Mouse (Mus musculus): Measurements from ENCODE around the gene Tpcn1. TPM values are rescaled to one million over a fixed set of nuclear protein-coding genes. Genes with fewer than 3 reads are reported as not detected.
A peak's percentile ranks its signal among the peaks of the same experiment; 100 is the strongest.

Gene Tpcn1
- polyA plus RNA-seq, 1 experiment from 2014 or later = 15.1 TPM

DNA sequence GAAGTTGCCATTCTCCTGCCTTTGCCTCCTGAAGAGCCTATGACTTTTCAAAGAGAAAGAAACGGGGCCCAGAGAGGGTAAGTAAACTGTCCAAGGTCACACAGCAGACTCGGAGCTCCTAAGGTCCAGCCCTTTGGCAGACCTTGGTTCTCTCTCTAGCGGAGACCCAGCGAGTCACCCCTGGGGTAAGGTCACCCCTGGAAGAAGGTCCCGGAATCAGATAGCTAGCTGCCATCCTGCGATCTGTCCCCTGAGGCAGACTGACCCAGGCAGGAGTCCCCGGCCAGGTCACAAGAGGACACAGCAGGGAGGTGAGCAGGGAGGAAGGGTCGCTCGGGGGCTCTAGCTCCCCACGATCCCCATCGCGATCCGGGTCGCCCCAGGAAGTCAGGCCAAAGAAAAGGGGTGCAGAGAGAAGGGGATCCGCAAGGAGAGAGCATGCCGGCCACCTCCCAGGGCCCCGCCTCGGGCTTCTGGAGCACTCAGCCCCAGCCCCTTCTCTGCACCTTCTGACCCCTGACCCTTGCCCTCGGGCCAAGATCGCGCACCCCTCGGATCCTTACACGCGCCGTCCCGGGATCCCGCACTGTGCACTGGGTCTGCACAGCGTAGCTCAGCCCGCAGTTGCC, 419 bp downstream of the Tpcn1 start:
- Histone ChIP-seq H3K9me3 (0 out of 2 replicates have a peak, but pooled peaks cover 3% of the 10 kb centered on the region), H3K4me2 (peak overlapping the region; percentile 92), H3K4me1 (peaks cover 28% of the 10 kb centered on the region), H3K4me3 (replicated peaks) (peak overlapping the region; percentile 77), H3K9ac (peak overlapping the region; percentile 80), H3K27ac (0 out of 2 replicates have a peak overlapping the region, but pooled peaks have one; percentile 58), H3K27me3 (peaks cover 6% of the 10 kb centered on the region; the same call in 1 of the 2 replicates), H3K36me3 (replicated peaks) (peaks cover 7% of the 10 kb centered on the region)
- WGBS = 3% methylated on average over 28 of the region's 29 CpGs
- no peak for ATAC-seq (ENCODE audit: low FRiP score)

GRCm38 (mm10) chr5:120587616-120587926, 902 bp downstream of the Tpcn1 start:
- Histone ChIP-seq H3K4me2 (peak overlapping the region; percentile 92), H3K4me1 (peaks cover 28% of the 10 kb centered on the region), H3K36me3 (replicated peaks) (peaks cover 11% of the 10 kb centered on the region), H3K4me3 (replicated peaks) (peak overlapping the region; percentile 77), H3K9me3 (0 out of 2 replicates have a peak, but pooled peaks cover 3% of the 10 kb centered on the region), H3K27ac (no peak overlapping the region), H3K9ac (peak overlapping the region; percentile 80; the same call in 1 of the 2 replicates), H3K27me3 (peaks cover 6% of the 10 kb centered on the region; the same call in 1 of the 2 replicates)
- WGBS = 44% methylated on average over 9 of the region's 9 CpGs
- ATAC-seq (ENCODE audit: low FRiP score) = no peak

GRCm38 (mm10) chr5:120586741-120587615, 1.5 kb downstream of the Tpcn1 start:
- H3K4me1 ChIP-seq = peaks cover 28% of the 10 kb centered on the region
- 0 out of 2 replicates have a peak, but pooled peaks cover 3% of the 10 kb centered on the region for H3K9me3 ChIP-seq
- ATAC-seq (ENCODE audit: low FRiP score) = no peak
- peak overlapping the region; percentile 38; the same call in 1 of the 2 replicates for H3K9ac ChIP-seq
- peaks cover 11% of the 10 kb centered on the region for H3K36me3 ChIP-seq (replicated peaks)
- H3K27ac ChIP-seq = 0 out of 2 replicates have a peak overlapping the region, but pooled peaks have one; percentile 25
- peaks cover 6% of the 10 kb centered on the region; the same call in 1 of the 2 replicates for H3K27me3 ChIP-seq
- H3K4me3 ChIP-seq (replicated peaks) = peak overlapping the region; percentile 77
- WGBS = 14% methylated on average over 17 of the region's 17 CpGs
- peak overlapping the region; percentile 92 for H3K4me2 ChIP-seq

DNA sequence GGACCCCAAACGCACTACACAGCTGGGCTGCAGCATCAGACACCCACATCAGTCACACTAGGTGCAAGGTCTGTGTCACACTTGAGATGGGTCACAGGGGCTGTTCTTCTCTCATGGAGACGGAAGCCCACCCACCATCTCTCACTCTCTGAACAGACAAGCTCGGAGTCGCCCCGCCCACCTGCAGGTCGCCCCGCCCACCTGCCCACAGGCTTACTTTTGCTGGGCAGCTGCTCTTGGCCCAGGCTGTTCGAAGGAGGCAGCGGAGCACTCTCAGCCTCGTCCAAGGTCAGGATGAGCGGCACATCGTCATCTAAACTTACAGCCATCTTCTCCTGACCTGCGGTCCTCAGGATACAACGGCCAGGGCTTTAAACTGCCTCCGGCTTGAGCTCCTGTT, 3.5 kb downstream of the Tpcn1 start:
- H3K4me1 ChIP-seq = peaks cover 31% of the 10 kb centered on the region
- WGBS = 40% methylated on average over 15 of the region's 15 CpGs
- peaks cover 6% of the 10 kb centered on the region; the same call in 1 of the 2 replicates for H3K27me3 ChIP-seq
- no peaks in the 10 kb centered on the region for H3K9me3 ChIP-seq
- peaks cover 18% of the 10 kb centered on the region for H3K36me3 ChIP-seq (replicated peaks)
- no peak overlapping the region for H3K4me3 ChIP-seq (replicated peaks)
- H3K27ac ChIP-seq = no peak overlapping the region
- H3K4me2 ChIP-seq = no peak overlapping the region
- no peak for ATAC-seq (ENCODE audit: low FRiP score)
- no peak overlapping the region for H3K9ac ChIP-seq

DNA sequence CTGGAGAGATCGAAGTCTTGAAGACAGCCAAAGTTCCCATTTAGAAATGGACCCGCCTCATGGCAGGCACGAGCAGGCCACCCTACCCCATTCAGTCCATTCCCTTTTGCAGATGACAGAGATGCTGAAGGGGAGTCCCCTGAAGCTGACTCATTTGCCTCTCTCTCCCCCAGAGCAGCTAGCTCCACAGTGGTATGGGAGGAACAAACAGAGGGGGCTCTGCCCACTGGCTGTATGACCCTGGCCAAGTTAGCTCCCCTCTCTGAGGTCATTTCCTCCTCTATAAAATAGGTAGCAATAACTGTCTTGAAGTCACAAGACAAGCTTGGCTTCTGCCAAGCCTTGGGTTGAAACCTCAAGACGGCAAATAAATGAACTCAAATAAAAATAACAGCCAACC, 5.0 kb downstream of the Tpcn1 start:
- Histone ChIP-seq H3K4me2 (no peak overlapping the region), H3K27ac (no peak overlapping the region), H3K27me3 (peaks cover 6% of the 10 kb centered on the region; the same call in 1 of the 2 replicates), H3K4me1 (peaks cover 41% of the 10 kb centered on the region), H3K9me3 (no peaks in the 10 kb centered on the region), H3K9ac (no peak overlapping the region), H3K36me3 (replicated peaks) (peaks cover 18% of the 10 kb centered on the region), H3K4me3 (replicated peaks) (no peak overlapping the region)
- ATAC-seq (ENCODE audit: low FRiP score) = no peak
- WGBS = 94% methylated on average over 4 of the region's 4 CpGs

- peaks cover 18% of the 10 kb centered on the region for H3K36me3 ChIP-seq (replicated peaks)
- 90% methylated on average over 9 of the region's 9 CpGs for WGBS
- peaks cover 37% of the 10 kb centered on the region for H3K4me1 ChIP-seq
- H3K27ac ChIP-seq = no peak overlapping the region
- H3K9me3 ChIP-seq = no peaks in the 10 kb centered on the region
- H3K27me3 ChIP-seq = no peaks in the 10 kb centered on the region
- H3K4me2 ChIP-seq = no peak overlapping the region
- ATAC-seq (ENCODE audit: low FRiP score) = no peak
- H3K4me3 ChIP-seq (replicated peaks) = no peak overlapping the region
- no peak overlapping the region for H3K9ac ChIP-seq
These were observed 6.5 kb downstream of the Tpcn1 start for GRCm38 (mm10) chr5:120582002-120582401.

DNA sequence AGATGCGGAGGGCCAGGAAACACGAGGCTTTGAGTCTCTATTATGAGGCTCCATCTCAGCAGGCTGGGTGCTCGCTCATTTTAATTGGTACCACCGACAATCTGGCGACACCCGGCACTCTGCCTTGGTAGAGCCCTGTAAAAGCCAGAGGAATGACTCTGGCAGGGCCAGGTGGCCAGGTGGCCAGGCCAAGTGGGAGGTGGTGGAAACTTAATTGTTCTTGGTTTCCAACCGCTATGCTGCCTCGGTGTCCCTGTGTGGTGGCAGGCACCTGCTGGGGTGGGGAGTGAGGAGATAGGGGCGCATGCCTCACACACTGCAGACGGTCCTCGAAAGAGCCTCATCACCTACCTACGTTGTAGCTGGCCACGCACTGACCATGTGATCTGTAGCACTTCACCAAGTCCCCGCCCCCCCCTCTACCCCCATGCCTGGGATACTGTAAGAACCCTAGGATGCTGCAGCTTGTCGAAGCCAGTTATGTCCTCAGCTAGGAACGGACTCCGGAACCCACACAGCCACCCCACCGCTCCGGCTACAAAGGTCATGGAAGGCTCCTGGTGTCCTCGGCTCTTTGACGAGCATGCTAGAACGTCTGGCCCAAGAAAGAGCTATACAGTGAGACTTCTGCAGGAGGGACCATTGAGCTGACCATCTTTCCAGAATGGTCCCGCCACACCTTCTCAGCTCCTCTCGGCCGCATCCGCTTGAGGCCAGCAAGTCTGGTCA, 8.4 kb downstream of the Tpcn1 start:
- H3K27me3 ChIP-seq = no peaks in the 10 kb centered on the region
- H3K4me3 ChIP-seq (replicated peaks) = no peak overlapping the region
- peaks cover 32% of the 10 kb centered on the region for H3K4me1 ChIP-seq
- peak overlapping the region; percentile 53; the same call in 1 of the 2 replicates for H3K27ac ChIP-seq
- H3K4me2 ChIP-seq = no peak overlapping the region
- no peak overlapping the region for H3K9ac ChIP-seq
- peaks cover 18% of the 10 kb centered on the region for H3K36me3 ChIP-seq (replicated peaks)
- 88% methylated on average over 26 of the region's 26 CpGs for WGBS
- H3K9me3 ChIP-seq = no peaks in the 10 kb centered on the region
- ATAC-seq (ENCODE audit: low FRiP score) = no peak

- 82% methylated on average over 26 of the region's 26 CpGs for WGBS
- Histone ChIP-seq H3K27ac (peak overlapping the region; percentile 53; the same call in 1 of the 2 replicates), H3K36me3 (replicated peaks) (peaks cover 18% of the 10 kb centered on the region), H3K4me1 (peaks cover 30% of the 10 kb centered on the region), H3K4me2 (no peak overlapping the region), H3K4me3 (replicated peaks) (no peak overlapping the region), H3K9ac (no peak overlapping the region), H3K9me3 (no peaks in the 10 kb centered on the region), H3K27me3 (no peaks in the 10 kb centered on the region)
- no peak for ATAC-seq (ENCODE audit: low FRiP score)
These were observed 9.1 kb downstream of the Tpcn1 start for GRCm38 (mm10) chr5:120579211-120579897.

DNA sequence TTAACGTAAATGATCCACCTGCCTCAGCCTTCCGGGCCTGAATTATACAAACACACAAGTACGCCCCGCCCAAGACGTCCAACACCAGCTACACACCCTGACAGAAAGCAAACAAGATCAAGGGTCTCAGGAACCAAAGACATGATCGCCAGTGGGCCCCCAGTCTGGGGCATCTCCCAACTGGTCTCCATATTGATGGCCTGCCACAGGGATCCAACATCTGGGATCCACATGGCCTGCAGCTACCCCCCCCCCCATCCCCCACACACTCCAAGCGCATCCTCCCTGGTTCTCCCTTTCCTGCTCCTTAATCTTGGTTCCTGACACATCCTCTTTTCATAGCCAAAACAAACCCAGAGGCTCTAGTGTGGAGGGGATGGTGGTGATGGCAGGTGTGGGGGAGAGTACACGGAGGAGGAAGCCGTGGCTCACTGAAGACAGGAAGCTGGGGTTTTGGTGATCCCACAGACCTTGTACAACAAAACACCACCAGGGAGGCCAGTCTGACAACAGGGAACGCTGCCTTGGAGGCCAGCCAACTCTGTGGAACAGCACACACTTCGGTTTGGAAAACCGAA, 9.9 kb downstream of the Tpcn1 start:
- 71% methylated on average over 12 of the region's 12 CpGs for WGBS
- Histone ChIP-seq H3K27me3 (no peaks in the 10 kb centered on the region), H3K27ac (peak overlapping the region; percentile 53), H3K4me2 (no peak overlapping the region), H3K4me1 (peaks cover 30% of the 10 kb centered on the region), H3K36me3 (replicated peaks) (peaks cover 16% of the 10 kb centered on the region), H3K9ac (no peak overlapping the region), H3K9me3 (no peaks in the 10 kb centered on the region), H3K4me3 (replicated peaks) (no peak overlapping the region)
- no peak for ATAC-seq (ENCODE audit: low FRiP score)

DNA sequence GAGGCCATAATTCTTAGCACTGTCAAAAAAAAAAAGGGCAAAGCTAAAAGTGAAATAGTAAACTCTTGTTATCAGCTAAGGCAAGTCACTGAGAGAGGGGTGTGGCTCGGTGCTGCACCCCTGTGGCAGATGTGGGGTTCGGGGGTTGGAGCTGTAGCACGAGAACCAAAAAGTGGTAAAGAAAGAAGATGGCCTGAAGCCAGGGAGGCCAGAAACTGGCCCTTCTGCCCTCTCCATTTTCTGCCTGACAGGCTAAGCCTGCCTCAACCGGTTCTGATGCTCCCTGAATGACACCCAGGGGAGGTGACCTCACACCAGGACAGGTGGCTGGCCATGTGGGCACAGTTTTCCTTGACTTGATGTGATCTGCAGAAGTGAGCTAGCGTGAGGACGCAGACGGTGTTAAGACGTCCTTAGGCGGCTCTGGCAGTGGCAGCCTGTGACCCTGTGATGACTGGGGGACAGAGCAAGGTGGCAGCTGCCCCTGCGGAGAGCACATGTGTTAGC, 10.5 kb downstream of the Tpcn1 start:
- no peak overlapping the region for H3K4me3 ChIP-seq (replicated peaks)
- peaks cover 10% of the 10 kb centered on the region for H3K36me3 ChIP-seq (replicated peaks)
- no peaks in the 10 kb centered on the region for H3K9me3 ChIP-seq
- peaks cover 30% of the 10 kb centered on the region for H3K4me1 ChIP-seq
- no peak overlapping the region for H3K4me2 ChIP-seq
- no peak overlapping the region for H3K9ac ChIP-seq
- no peak for ATAC-seq (ENCODE audit: low FRiP score)
- no peaks in the 10 kb centered on the region for H3K27me3 ChIP-seq
- H3K27ac ChIP-seq = 0 out of 2 replicates have a peak overlapping the region, but pooled peaks have one; percentile 36
- WGBS = 67% methylated on average over 10 of the region's 10 CpGs

- no peak overlapping the region for H3K27ac ChIP-seq
These were observed 11.6 kb downstream of the Tpcn1 start for GRCm38 (mm10) chr5:120576781-120577301.

More at GRCm38 (mm10) chr5:120576781-120577301, 11.6 kb downstream of the Tpcn1 start:
- Histone ChIP-seq H3K27me3 (no peaks in the 10 kb centered on the region), H3K36me3 (replicated peaks) (peaks cover 7% of the 10 kb centered on the region), H3K4me2 (no peak overlapping the region), H3K4me3 (replicated peaks) (no peak overlapping the region), H3K9ac (no peak overlapping the region), H3K4me1 (peaks cover 30% of the 10 kb centered on the region), H3K9me3 (no peaks in the 10 kb centered on the region)
- WGBS = 89% methylated on average over 11 of the region's 11 CpGs
- ATAC-seq (ENCODE audit: low FRiP score) = no peak

Data from forebrain, embryonic 12.5 days (tissue).